Mouse (Mus musculus): ENCODE measurements around the gene Srsf3. TPM values are rescaled to one million over a fixed set of nuclear protein-coding genes. Genes with fewer than 3 reads are reported as not detected.

Gene Srsf3
- total and polyA plus RNA-seq, 3 experiments, result 171 to 687 (median 380) TPM

- dilution Hi-C loops (cut with MboI; ENCODE audit: extremely low pct_ligation_motif_present, extremely low pct_unique_long_range_greater_than_20kb, low sequenced_read_pairs), result no loop called here
Observed at GRCm38 (mm10) chr17:29033569-29034061, 1.2 kb downstream of the Srsf3 start.

GRCm38 (mm10) chr17:29034264-29034663, 1.8 kb downstream of the Srsf3 start:
- H3K4me1 ChIP-seq (ENCODE audit: control insufficient read depth in 1 of 2, insufficient read depth in 2 of 2), result peaks cover 6 to 31% of the 10 kb centered on the region in 2 experiments; a peak in 3 of 4 replicates
- no peak overlapping the region for H3K27ac ChIP-seq (ENCODE audit: insufficient read depth, low read depth)
- H3K79me2 ChIP-seq (replicated peaks; ENCODE audit: control insufficient read depth, extremely low read depth, insufficient read depth, poor library complexity, severe bottlenecking), result peaks cover 66% of the 10 kb centered on the region
- in situ Hi-C loops (cut with MboI; ENCODE audit: low pct_ligation_motif_present, low pct_unique_long_range_greater_than_20kb, low sequenced_read_pairs) (no loop called here), dilution Hi-C loops (cut with MboI; ENCODE audit: extremely low pct_ligation_motif_present, extremely low pct_unique_long_range_greater_than_20kb, low sequenced_read_pairs) (no loop called here)
- no peaks in the 10 kb centered on the region for H3K9me3 ChIP-seq (replicated peaks; ENCODE audit: low read length)
- no peaks in the 10 kb centered on the region for H3K27me3 ChIP-seq (replicated peaks)
- TF ChIP-seq ZNF384 (IDR thresholded peaks at IDR 0.05; ENCODE audit: low read depth, low read length), result no peak
- TF ChIP-seq SIN3A (IDR thresholded peaks at IDR 0.05; ENCODE audit: low read length), result peak; percentile 34
- TF ChIP-seq MXI1 (IDR thresholded peaks at IDR 0.05; ENCODE audit: low read depth, low read length), result peak; percentile 36; the same call in 1 of the 2 replicates
- peaks cover 25 to 40% of the 10 kb centered on the region in 2 experiments for H3K36me3 ChIP-seq (replicated peaks in 1 of 2; ENCODE audit: control insufficient read depth in 1 of 2, insufficient read depth in 1 of 2, low read length in 1 of 2)
- peak overlapping the region; percentile 74 for H3K4me2 ChIP-seq (ENCODE audit: insufficient read depth, low read depth, poor library complexity, severe bottlenecking)
- peak overlapping the region; percentile 99 for H3K9ac ChIP-seq (ENCODE audit: insufficient read depth, low read depth)
- DNase-seq (ENCODE audit: extremely low read depth), result no peak
- peak overlapping the region; percentile 64 to 91 (median 76) for H3K4me3 ChIP-seq (replicated peaks in 1 of 3; ENCODE audit: low read depth in 2 of 3, low read length in 2 of 3, poor library complexity in 1 of 3)

More at GRCm38 (mm10) chr17:29033569-29034061, 1.2 kb downstream of the Srsf3 start:
- no peak overlapping the region for H3K27ac ChIP-seq (ENCODE audit: insufficient read depth, low read depth)
- peaks cover 60% of the 10 kb centered on the region for H3K79me2 ChIP-seq (replicated peaks; ENCODE audit: control insufficient read depth, extremely low read depth, insufficient read depth, poor library complexity, severe bottlenecking)
- TF ChIP-seq ETS1 (conservative IDR thresholded peaks at IDR 0.05; ENCODE audit: low read depth, low read length) (no peak), NELFE (IDR thresholded peaks at IDR 0.05; ENCODE audit: low read depth, low read length) (no peak), RAD21 (IDR thresholded peaks at IDR 0.05; ENCODE audit: low read depth, low read length) (no peak), SIN3A (IDR thresholded peaks at IDR 0.05; ENCODE audit: low read length) (peak; percentile 65), MXI1 (IDR thresholded peaks at IDR 0.05; ENCODE audit: low read depth, low read length) (peak; percentile 54), USF1 (IDR thresholded peaks at IDR 0.05; ENCODE audit: low read depth, low read length) (no peak), CTCF (conservative IDR thresholded peaks at IDR 0.05 in 1 of 2, IDR thresholded peaks at IDR 0.05 in 1 of 2; ENCODE audit: low read depth in 2 of 2, low read length in 2 of 2) (no peak), NRF1 (IDR thresholded peaks at IDR 0.05; ENCODE audit: low read depth, low read length) (no peak), SMC3 (IDR thresholded peaks at IDR 0.05; ENCODE audit: low read depth, low read length) (no peak), JUN (IDR thresholded peaks at IDR 0.05; ENCODE audit: insufficient read depth, low read depth, low read length) (no peak), POLR2A (IDR thresholded peaks at IDR 0.05; ENCODE audit: low read depth, low read length) (no peak), ZNF384 (IDR thresholded peaks at IDR 0.05; ENCODE audit: low read depth, low read length) (no peak), ZMIZ1 (IDR thresholded peaks at IDR 0.05; ENCODE audit: low read depth, low read length) (no peak)
- peak overlapping the region; percentile 64 to 91 (median 76) for H3K4me3 ChIP-seq (replicated peaks in 1 of 3; ENCODE audit: low read depth in 2 of 3, low read length in 2 of 3, poor library complexity in 1 of 3)
- in situ Hi-C loops (cut with MboI; ENCODE audit: low pct_ligation_motif_present, low pct_unique_long_range_greater_than_20kb, low sequenced_read_pairs), result no loop called here
- no peak for DNase-seq (ENCODE audit: extremely low read depth)
- no peaks in the 10 kb centered on the region for H3K27me3 ChIP-seq (replicated peaks)
- no peaks in the 10 kb centered on the region for H3K9me3 ChIP-seq (replicated peaks; ENCODE audit: low read length)
- H3K36me3 ChIP-seq (replicated peaks in 1 of 2; ENCODE audit: control insufficient read depth in 1 of 2, insufficient read depth in 1 of 2, low read length in 1 of 2), result peaks cover 20 to 34% of the 10 kb centered on the region in 2 experiments
- H3K4me2 ChIP-seq (ENCODE audit: insufficient read depth, low read depth, poor library complexity, severe bottlenecking), result peak overlapping the region; percentile 74; the same call in 1 of the 2 replicates
- peaks cover 6 to 24% of the 10 kb centered on the region in 2 experiments; a peak in 3 of 4 replicates for H3K4me1 ChIP-seq (ENCODE audit: control insufficient read depth in 1 of 2, insufficient read depth in 2 of 2)
- peak overlapping the region; percentile 99 for H3K9ac ChIP-seq (ENCODE audit: insufficient read depth, low read depth)
